Mouse (Mus musculus): Measurements from ENCODE around the gene Cpe.

DNA sequence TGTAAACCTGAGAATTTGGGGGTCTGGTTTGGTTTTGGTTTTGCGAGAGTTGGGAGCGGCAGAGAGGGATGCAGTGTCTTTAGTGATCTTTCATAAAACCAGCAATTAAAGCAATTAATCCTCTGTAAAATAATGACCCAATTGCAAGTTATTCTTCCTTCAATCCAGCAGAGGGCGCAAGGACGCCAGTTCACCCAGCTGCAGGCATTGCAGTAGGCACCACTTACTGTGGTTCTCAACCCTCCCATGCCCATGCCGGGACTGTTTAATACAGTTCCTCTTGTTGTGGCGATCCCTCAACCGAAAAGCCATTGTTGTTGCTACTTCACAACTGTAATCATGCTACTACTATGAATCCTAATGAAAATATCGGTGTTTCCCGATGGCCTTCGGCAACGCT, 74.2 kb downstream of the Cpe start:
- TF ChIP-seq CTCF (conservative IDR thresholded peaks at IDR 0.05; ENCODE audit: low read length) (peak; percentile 81), NANOG (IDR thresholded peaks at IDR 0.05; ENCODE audit: borderline replicate concordance, low read length) (no peak)
